8 mouse cellular contexts compared by ENCODE assay signal in the genomic region with DNA sequence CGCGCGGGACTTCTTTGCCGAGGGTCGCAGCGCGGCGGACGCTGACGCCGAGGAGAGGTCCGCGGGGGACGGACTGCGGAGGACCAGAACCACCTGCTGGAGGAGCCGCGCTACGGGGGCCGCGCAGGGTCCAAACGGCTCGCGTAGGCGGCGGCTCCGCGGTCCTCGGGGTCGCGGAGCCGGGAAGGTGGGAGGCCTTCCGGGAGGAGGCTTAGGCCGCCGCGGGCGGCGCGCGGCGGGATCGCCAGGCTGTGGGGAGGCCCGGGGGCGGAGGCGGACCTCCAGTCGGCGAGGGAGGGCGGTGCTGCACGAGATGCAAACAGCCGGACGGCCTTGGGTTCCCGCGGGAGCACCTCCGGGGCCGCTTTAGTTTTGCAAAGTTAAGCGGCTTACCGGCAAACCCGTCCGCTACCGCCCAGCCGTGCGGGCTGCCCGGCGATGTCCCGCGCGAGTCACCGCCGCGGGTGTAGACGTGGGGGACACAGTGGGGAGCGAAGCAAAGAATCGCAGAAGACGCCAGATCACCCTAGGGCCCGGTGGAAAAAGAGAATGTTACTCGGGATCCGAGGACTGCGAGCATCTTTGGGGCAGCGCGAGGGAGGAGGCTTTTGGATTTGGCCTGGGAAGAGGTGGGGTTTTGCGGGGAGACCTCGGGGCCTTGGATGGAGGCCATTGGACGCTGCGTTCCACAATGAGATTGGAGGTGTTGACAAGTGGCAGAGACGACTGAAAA. TPM values are rescaled to one million over a fixed set of nuclear protein-coding genes. Genes with fewer than 3 reads are reported as not detected.
A peak's percentile ranks its signal among the peaks of the same experiment; 100 is the strongest.
DNase-seq lines count a peak whose midpoint lies in the region; ATAC-seq and TF ChIP-seq lines count a peak whose summit lies in the region.

No protein-coding gene starts in this region.

- peak overlapping the region; percentile 84 for H3K4me2 ChIP-seq in forebrain, embryonic 15.5 days (replicated peaks)
- H3K4me2 ChIP-seq in lung, postnatal 0 days (replicated peaks; ENCODE audit: low read depth, low read length) = peak overlapping the region; percentile 91

- H3K4me3 ChIP-seq in ES-E14 (ENCODE audit: insufficient read depth in 1 of 2, low read depth in 1 of 2, low read length in 2 of 2, poor library complexity in 1 of 2, severe bottlenecking in 1 of 2) = peak overlapping the region; percentile 86 to 97
- H3K4me3 ChIP-seq in forebrain, embryonic 15.5 days = peak overlapping the region; percentile 95
- peak overlapping the region; percentile 88 for H3K4me3 ChIP-seq in lung, postnatal 0 days (ENCODE audit: low read depth, low read length)

- intact Hi-C loops in heart, postnatal 25 days (cut with DNase I) = loop anchor here (5.0 kb wide), 1 partner anchor 113 kb away; a partner anchor contains a TSS

- under 1% methylated on average over 83 of the region's 84 CpGs for WGBS in forebrain, embryonic 15.5 days
- under 1% methylated on average over 54 of the region's 84 CpGs for WGBS in lung, postnatal 0 days

- TF ChIP-seq CTCF in lung, postnatal 0 days (IDR thresholded peaks at IDR 0.05) = no peak

- no peaks in the 10 kb centered on the region for H3K9me3 ChIP-seq in ES-E14 (ENCODE audit: control insufficient read depth, insufficient read depth, low read depth, low read length)
- H3K9me3 ChIP-seq in forebrain, embryonic 15.5 days = no peaks in the 10 kb centered on the region
- H3K9me3 ChIP-seq in lung, postnatal 0 days (ENCODE audit: low read length) = no peaks in the 10 kb centered on the region

- TF ChIP-seq EP300 in lung, postnatal 0 days (IDR thresholded peaks at IDR 0.05) = no peak

- H3K27me3 ChIP-seq in forebrain, embryonic 15.5 days = no peaks in the 10 kb centered on the region
- no peaks in the 10 kb centered on the region for H3K27me3 ChIP-seq in lung, postnatal 0 days (replicated peaks; ENCODE audit: insufficient read depth, low read length)

- in situ Hi-C loops in ES-E14 (cut with MboI; ENCODE audit: low sequenced_read_pairs in 2 of 2, unreplicated experiment in 2 of 2) = no loop called here

- peaks cover 0 to 4% of the 10 kb centered on the region in 2 experiments; a peak in 1 of 4 replicates for H3K4me1 ChIP-seq in ES-E14 (ENCODE audit: control insufficient read depth in 2 of 2, insufficient read depth in 2 of 2, low read length in 2 of 2, poor library complexity in 1 of 2)
- H3K4me1 ChIP-seq in forebrain, embryonic 15.5 days = peaks cover 24% of the 10 kb centered on the region
- peaks cover 3% of the 10 kb centered on the region; the same call in 1 of the 2 replicates for H3K4me1 ChIP-seq in lung, postnatal 0 days (ENCODE audit: insufficient read depth, low read depth, low read length)

- peak; percentile 33; the same call in 1 of the 2 replicates for ATAC-seq in cerebellum, adult (ENCODE audit: insufficient number of reproducible peaks, low FRiP score, low TSS enrichment)
- ATAC-seq in forebrain, embryonic 15.5 days (replicated peaks) = peak; percentile 84
- ATAC-seq in lung, postnatal 0 days = peak; percentile 91

- no peaks in the 10 kb centered on the region for H3K36me3 ChIP-seq in ES-E14 (ENCODE audit: control insufficient read depth, insufficient read depth, low read length, poor library complexity, severe bottlenecking)
- H3K36me3 ChIP-seq in forebrain, embryonic 15.5 days = no peaks in the 10 kb centered on the region
- H3K36me3 ChIP-seq in lung, postnatal 0 days (ENCODE audit: insufficient read depth, low read length) = no peaks in the 10 kb centered on the region

- H3K9ac ChIP-seq in ES-E14 (ENCODE audit: insufficient read depth, low read depth, low read length, poor library complexity, severe bottlenecking) = peak overlapping the region; percentile 84
- H3K9ac ChIP-seq in forebrain, embryonic 15.5 days (replicated peaks) = peak overlapping the region; percentile 78
- H3K9ac ChIP-seq in lung, postnatal 0 days (replicated peaks; ENCODE audit: low read depth) = peak overlapping the region; percentile 68

- DNase-seq in ES-E14 (ENCODE audit: low read depth, low spot score) = no peak
- DNase-seq in heart, postnatal 25 days (ENCODE audit: low spot score) = peak; percentile 58
- DNase-seq in layer of hippocampus, adult 9-11 months = peak; percentile 30
- DNase-seq in lung, postnatal 0 days (ENCODE audit: low spot score) = peak; percentile 83
- peak; percentile 92 for DNase-seq in retina, postnatal 1 day
- DNase-seq in thymus, postnatal 4 days = peak; percentile 72

- H3K27ac ChIP-seq in ES-E14 (ENCODE audit: insufficient read depth, low read depth, low read length, poor library complexity, severe bottlenecking) = no peak overlapping the region
- peak overlapping the region; percentile 81 for H3K27ac ChIP-seq in forebrain, embryonic 15.5 days (replicated peaks)
- H3K27ac ChIP-seq in lung, postnatal 0 days (ENCODE audit: low read length) = peak overlapping the region; percentile 69

TF ChIP-seq in ES-E14, 5 proteins besides CTCF, POLR2A, EP300 and RAD21:
- TF ChIP-seq ZC3H11A (IDR thresholded peaks at IDR 0.05; ENCODE audit: borderline replicate concordance, low read depth, low read length) (no peak), MAFK (IDR thresholded peaks at IDR 0.05; ENCODE audit: insufficient read depth, low read depth, low read length) (no peak), CHD2 (IDR thresholded peaks at IDR 0.05; ENCODE audit: low read depth, low read length) (no peak), ZNF384 (IDR thresholded peaks at IDR 0.05; ENCODE audit: low read depth, low read length) (no peak), HCFC1 (IDR thresholded peaks at IDR 0.05; ENCODE audit: borderline replicate concordance, insufficient read depth, low read length) (no peak)

RNA-seq across cellular contexts. Expression of a gene that starts 1.1 kb away (rescaled TPM):
- 11.2 and 17.5 TPM in 2 replicates for total RNA-seq in ES-E14 (2012; rRNA removed)
- polyA plus RNA-seq in forebrain, embryonic 15.5 days (2015; fragmentation: Nextera tagmentation; extraction: Ambion mirVana) = 23.8 and 30.3 TPM in 2 replicates
- 10 to 100 TPM; 20.7 to 21.9 TPM for total RNA-seq in heart, postnatal 25 days (2021)
- polyA plus RNA-seq in lung, postnatal 0 days (2015; fragmentation: Nextera tagmentation; extraction: Ambion mirVana) = 22.5 and 24.4 TPM in 2 replicates

RNA-seq across cellular contexts. Expression of a gene that starts 59.0 kb away (rescaled TPM):
- 60.2 and 91.7 TPM in 2 replicates for total RNA-seq in ES-E14 (2012; rRNA removed)
- polyA plus RNA-seq in forebrain, embryonic 15.5 days (2015; fragmentation: Nextera tagmentation; extraction: Ambion mirVana) = 153 TPM in 2 replicates
- total RNA-seq in heart, postnatal 25 days (2021) = 10 to 100 TPM; 48.2 to 50.2 TPM
- polyA plus RNA-seq in lung, postnatal 0 days (2015; fragmentation: Nextera tagmentation; extraction: Ambion mirVana) = 52.3 and 57.3 TPM in 2 replicates

Comparison
In these comparisons a context has a peak if more than half of its experiments do, and no peak if none do; other contexts are left out.
1. ATAC-seq: peak in every context shown above with its lines; median percentile 91 in lung, postnatal 0 days; 84 in forebrain, embryonic 15.5 days; 33 in cerebellum, adult.